Mouse (Mus musculus) frontal cortex, postnatal 36 days (tissue): Measurements from ENCODE around the gene Trf.

Source experiments
- DNase-seq, 2 experiments: peaks; one replicate each; pipeline ENCODE4 v3.0.0; 2022; ENCODE audit warnings: low spot score in 2 of 2

Gene Trf

DNA sequence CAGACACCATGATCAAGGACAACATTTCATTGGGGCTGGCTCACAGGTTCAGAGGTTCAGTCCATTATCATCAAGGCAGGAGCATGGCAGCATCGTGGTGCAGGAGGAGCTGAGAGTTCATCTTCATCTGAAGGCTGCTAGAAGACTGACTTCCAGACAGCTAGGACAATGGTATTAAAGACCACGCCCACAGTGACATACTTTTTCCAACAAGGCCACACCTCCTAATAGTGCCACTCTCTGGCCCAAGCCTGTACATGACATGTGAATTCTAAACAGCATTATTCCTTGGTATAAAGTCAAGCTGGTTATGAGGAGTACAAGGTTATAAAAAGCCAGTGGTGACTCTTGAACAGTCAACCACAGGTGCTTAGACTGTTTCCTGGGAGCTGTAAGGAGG is 75.7 kb downstream of the Trf start:
- DNase-seq: no peak
